Mouse (Mus musculus) heart, embryonic 11.5 days (tissue): ENCODE data around the gene Atg9a. TPM values are rescaled to one million over a fixed set of nuclear protein-coding genes. Genes with fewer than 3 reads are reported as not detected.
A peak's percentile ranks its signal among the peaks of the same experiment; 100 is the strongest.

Experiments
- ATAC-seq: fragments of 200-750 bp; cut with Nextera tagmentation; replicated peaks from 2 replicates; pipeline ENCODE4 v1.8.0; 2017; ENCODE audit warnings: moderate library complexity; ENCODE audit not compliant: insufficient number of reproducible peaks, low FRiP score, low TSS enrichment
- H3K27ac ChIP-seq: fragments of 300-500 bp; sonication (generic); 2 replicates; pipeline ENCODE4 v1.5.1; 2014; ENCODE audit warnings: mild to moderate bottlenecking, low read depth, low read length
- H3K27me3 ChIP-seq: fragments of 300-500 bp; sonication (generic); 2 replicates; pipeline ENCODE4 v1.6.1; 2014; ENCODE audit warnings: mild to moderate bottlenecking, low read length, mixed read lengths; ENCODE audit not compliant: control insufficient read depth, insufficient read depth
- H3K36me3 ChIP-seq: fragments of 300-500 bp; sonication (generic); 2 replicates; pipeline ENCODE4 v1.6.1; 2014; ENCODE audit warnings: mild to moderate bottlenecking, low read length, moderate library complexity, mixed read lengths; ENCODE audit not compliant: control insufficient read depth, insufficient read depth
- H3K4me1 ChIP-seq: fragments of 300-500 bp; sonication (generic); 2 replicates; pipeline ENCODE4 v1.6.1; 2014; ENCODE audit warnings: low read length; ENCODE audit not compliant: control insufficient read depth, insufficient read depth
- H3K4me2 ChIP-seq: fragments of 300-500 bp; sonication (generic); 2 replicates; pipeline ENCODE4 v1.6.1; 2014; ENCODE audit warnings: mild to moderate bottlenecking, moderate library complexity
- H3K4me3 ChIP-seq: fragments of 300-500 bp; sonication (generic); 2 replicates; pipeline ENCODE4 v1.5.1; 2014; ENCODE audit warnings: low read depth, low read length
- H3K9ac ChIP-seq: fragments of 300-500 bp; sonication (generic); 2 replicates; pipeline ENCODE4 v1.6.1; 2014; ENCODE audit warnings: mild to moderate bottlenecking, low read depth, low read length, moderate library complexity
- H3K9me3 ChIP-seq: fragments of 300-500 bp; sonication (generic); replicated peaks from 2 replicates; pipeline ENCODE4 v1.6.1; 2016; ENCODE audit warnings: low read length; ENCODE audit not compliant: control insufficient read depth
- WGBS: fragments of 180-500 bp; shearing (Covaris S2); extraction: QIAGEN DNeasy Blood & Tissue Kit; methylation state at CpG from one replicate; pipeline ENCODE4 v1.1.7; 2014; ENCODE audit not compliant: insufficient replicate concordance; 5-methylcytosine and 5-hydroxymethylcytosine counted together
- polyA plus RNA-seq: library from polyadenylated mRNA; unstranded; fragments of >200 nt; fragmentation: Nextera tagmentation; extraction: Ambion mirVana; gene quantifications from 2 replicates; pipeline ENCODE4 v1.2.1, GENCODE M21; 2014

Atg9a gene
- polyA plus RNA-seq, 1 experiment from 2014 or later: 22.7 TPM

GRCm38 (mm10) chr1:75168472-75169464, 23.2 kb downstream of the Atg9a start, which contains the start of gene Zfand2b:
TSS of gene Zfand2b (plus strand) at chr1:75168646.
- Histone ChIP-seq H3K36me3 (peaks cover 17% of the 10 kb centered on the region), H3K4me2 (peak within 1 kb of the TSS; percentile 75), H3K9me3 (no peaks in the 10 kb centered on the region), H3K27me3 (no peaks in the 10 kb centered on the region), H3K27ac (peak within 1 kb of the TSS; percentile 59), H3K4me3 (peak within 1 kb of the TSS; percentile 58), H3K9ac (peak within 1 kb of the TSS; percentile 77), H3K4me1 (peaks cover 6% of the 10 kb centered on the region; the same call in 1 of the 2 replicates)
- under 1% methylated on average over 56 of the region's 59 CpGs for WGBS
- ATAC-seq: peak; percentile 97

GRCm38 (mm10) chr1:75168093-75168471, 23.9 kb downstream of the Atg9a start:
- 0 out of 2 replicates have a peak, but pooled peaks have one; percentile 1 for ATAC-seq
- Histone ChIP-seq H3K36me3 (peaks cover 17% of the 10 kb centered on the region), H3K9ac (peak overlapping the region; percentile 77), H3K27me3 (no peaks in the 10 kb centered on the region), H3K27ac (peak overlapping the region; percentile 59), H3K4me1 (peaks cover 6% of the 10 kb centered on the region; the same call in 1 of the 2 replicates), H3K9me3 (no peaks in the 10 kb centered on the region), H3K4me2 (peak overlapping the region; percentile 75), H3K4me3 (peak overlapping the region; percentile 58)
- 8% methylated on average over 7 of the region's 7 CpGs for WGBS

- ATAC-seq: no peak
- Histone ChIP-seq H3K4me3 (no peak overlapping the region), H3K27ac (no peak overlapping the region), H3K4me1 (no peaks in the 10 kb centered on the region), H3K4me2 (no peak overlapping the region), H3K27me3 (no peaks in the 10 kb centered on the region), H3K9me3 (no peaks in the 10 kb centered on the region), H3K9ac (no peak overlapping the region), H3K36me3 (no peaks in the 10 kb centered on the region)
- 54% methylated on average over 4 of the region's 4 CpGs for WGBS
Observed at GRCm38 (mm10) chr1:75160256-75160617, 31.8 kb downstream of the Atg9a start.

- H3K9me3 ChIP-seq: no peaks in the 10 kb centered on the region
- H3K9ac ChIP-seq: no peak overlapping the region
- H3K4me1 ChIP-seq: no peaks in the 10 kb centered on the region
- no peak overlapping the region for H3K4me2 ChIP-seq
- H3K36me3 ChIP-seq: no peaks in the 10 kb centered on the region
- 42% methylated on average over 5 of the region's 5 CpGs for WGBS
- no peak overlapping the region for H3K4me3 ChIP-seq
- no peak for ATAC-seq
- H3K27ac ChIP-seq: no peak overlapping the region
- H3K27me3 ChIP-seq: no peaks in the 10 kb centered on the region
Observed at GRCm38 (mm10) chr1:75159540-75160255, 32.3 kb downstream of the Atg9a start.

- H3K36me3 ChIP-seq: no peaks in the 10 kb centered on the region
- H3K27me3 ChIP-seq: no peaks in the 10 kb centered on the region
- no peak overlapping the region for H3K4me2 ChIP-seq
- ATAC-seq: no peak
- no peak overlapping the region for H3K9ac ChIP-seq
- H3K27ac ChIP-seq: no peak overlapping the region
- no peak overlapping the region for H3K4me3 ChIP-seq
- H3K9me3 ChIP-seq: no peaks in the 10 kb centered on the region
- H3K4me1 ChIP-seq: no peaks in the 10 kb centered on the region
Observed at GRCm38 (mm10) chr1:75158990-75159389, 33.0 kb downstream of the Atg9a start.

- Histone ChIP-seq H3K27ac (no peak overlapping the region), H3K4me1 (no peaks in the 10 kb centered on the region), H3K36me3 (no peaks in the 10 kb centered on the region), H3K9me3 (no peaks in the 10 kb centered on the region), H3K4me2 (no peak overlapping the region), H3K9ac (no peak overlapping the region), H3K4me3 (no peak overlapping the region), H3K27me3 (no peaks in the 10 kb centered on the region)
- ATAC-seq: no peak
- 48% methylated on average over 3 of the region's 3 CpGs for WGBS
Observed at GRCm38 (mm10) chr1:75155837-75156236, 36.2 kb downstream of the Atg9a start.

- Histone ChIP-seq H3K4me1 (no peaks in the 10 kb centered on the region), H3K36me3 (peaks cover 29% of the 10 kb centered on the region), H3K9ac (no peak overlapping the region), H3K4me3 (no peak overlapping the region), H3K9me3 (no peaks in the 10 kb centered on the region), H3K27me3 (no peaks in the 10 kb centered on the region), H3K27ac (no peak overlapping the region), H3K4me2 (no peak overlapping the region)
- 86% methylated on average over 4 of the region's 4 CpGs for WGBS
- no peak for ATAC-seq
Observed at GRCm38 (mm10) chr1:75148727-75149126, 43.3 kb downstream of the Atg9a start.

- Histone ChIP-seq H3K4me2 (no peak overlapping the region), H3K27me3 (no peaks in the 10 kb centered on the region), H3K9me3 (no peaks in the 10 kb centered on the region), H3K27ac (no peak overlapping the region), H3K4me3 (no peak overlapping the region), H3K4me1 (peaks cover 3% of the 10 kb centered on the region; the same call in 1 of the 2 replicates), H3K36me3 (peaks cover 29% of the 10 kb centered on the region), H3K9ac (no peak overlapping the region)
- no peak for ATAC-seq
- WGBS: 62% methylated on average over 7 of the region's 7 CpGs
Observed at GRCm38 (mm10) chr1:75147411-75148135, 44.4 kb downstream of the Atg9a start.
